Mouse (Mus musculus): ENCODE data around the gene Smarcad1. TPM values are rescaled to one million over a fixed set of nuclear protein-coding genes. Genes with fewer than 3 reads are reported as not detected.

Smarcad1 gene
- total RNA-seq, 2 experiments from 2014 or later = 52.0 to 58.1 TPM

DNA sequence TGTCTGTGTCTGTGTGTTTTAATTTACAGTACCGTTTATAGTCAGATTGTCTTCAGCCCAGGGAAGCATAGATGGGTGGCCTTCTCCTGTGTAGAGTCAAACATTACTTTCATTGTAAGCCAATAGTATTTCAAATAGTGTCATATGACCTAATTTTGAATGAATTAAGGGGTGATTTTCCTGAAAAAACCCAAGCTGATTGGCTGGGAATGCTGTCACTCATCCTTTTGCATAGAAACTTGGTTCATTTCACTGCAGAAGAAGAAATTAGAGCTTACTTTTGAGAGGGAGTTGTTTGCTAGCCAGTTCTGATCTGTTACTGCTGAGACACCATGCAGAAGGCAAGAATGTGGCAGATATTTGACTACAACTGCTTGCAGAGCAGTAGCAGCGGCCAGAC is 32.8 kb downstream of the Smarcad1 start:
- no peak for DNase-seq (ENCODE audit: low spot score in 2 of 2)

DNA sequence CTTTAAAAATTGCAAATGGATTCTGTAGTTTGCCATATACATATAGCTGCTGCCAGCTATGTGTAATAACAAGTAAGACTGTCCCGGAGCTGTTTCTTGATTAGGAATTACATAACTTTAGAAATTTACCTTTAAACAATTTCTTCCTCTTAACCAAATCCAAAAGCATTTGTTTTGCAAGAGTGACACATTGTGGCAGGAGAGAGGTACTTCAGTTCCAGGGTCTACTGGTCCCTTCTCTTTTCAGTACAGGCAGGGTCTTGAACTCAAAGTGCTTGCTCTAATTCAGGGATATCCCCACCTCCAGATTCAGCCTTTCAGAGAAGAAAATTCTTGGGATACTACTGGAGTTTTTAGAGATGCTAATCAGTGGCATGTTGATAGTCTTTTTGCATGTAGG is 36.8 kb downstream of the Smarcad1 start:
- no peak for DNase-seq (ENCODE audit: low spot score in 2 of 2)

DNA sequence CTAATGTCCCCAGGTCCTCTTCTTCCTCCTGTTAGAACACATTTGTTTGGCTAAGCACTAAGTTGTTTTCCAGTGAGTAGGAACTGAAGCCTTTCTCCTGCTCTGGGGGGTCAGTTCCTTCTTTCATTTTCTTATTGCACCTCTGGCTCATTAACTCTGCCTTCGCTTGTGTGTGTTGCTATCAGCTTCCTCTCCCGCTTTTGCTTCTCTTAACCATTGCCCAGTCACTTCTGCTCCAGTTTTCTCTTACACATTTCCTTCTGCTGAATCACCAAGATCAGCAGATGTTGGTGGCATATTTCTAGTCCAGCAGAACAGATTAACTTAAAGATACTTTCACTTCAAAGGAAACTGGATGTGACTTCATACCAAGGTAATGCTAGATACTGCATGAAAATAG is 72.5 kb downstream of the Smarcad1 start:
- no peak for DNase-seq (ENCODE audit: low spot score in 2 of 2)

DNA sequence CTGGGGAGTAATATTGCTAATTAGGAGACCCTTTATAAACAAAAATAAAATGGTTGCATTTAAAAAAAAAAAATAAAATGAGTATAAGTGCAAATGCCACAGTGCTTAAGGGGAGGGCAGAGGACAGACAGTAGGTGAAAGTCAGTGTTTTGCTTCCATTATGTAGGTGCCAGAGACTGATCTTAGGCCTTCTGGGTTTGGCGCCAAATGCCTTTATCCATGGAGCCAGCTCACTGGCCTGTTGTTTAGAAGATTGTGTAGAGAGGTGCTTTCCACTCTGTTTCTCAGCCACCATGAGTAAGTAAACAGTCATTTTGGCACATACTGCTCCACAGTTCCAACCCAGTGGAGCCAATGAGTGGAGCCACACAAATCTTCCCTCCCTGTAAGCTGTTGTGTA is 75.2 kb downstream of the Smarcad1 start:
- DNase-seq (ENCODE audit: low spot score in 2 of 2) = no peak

DNA sequence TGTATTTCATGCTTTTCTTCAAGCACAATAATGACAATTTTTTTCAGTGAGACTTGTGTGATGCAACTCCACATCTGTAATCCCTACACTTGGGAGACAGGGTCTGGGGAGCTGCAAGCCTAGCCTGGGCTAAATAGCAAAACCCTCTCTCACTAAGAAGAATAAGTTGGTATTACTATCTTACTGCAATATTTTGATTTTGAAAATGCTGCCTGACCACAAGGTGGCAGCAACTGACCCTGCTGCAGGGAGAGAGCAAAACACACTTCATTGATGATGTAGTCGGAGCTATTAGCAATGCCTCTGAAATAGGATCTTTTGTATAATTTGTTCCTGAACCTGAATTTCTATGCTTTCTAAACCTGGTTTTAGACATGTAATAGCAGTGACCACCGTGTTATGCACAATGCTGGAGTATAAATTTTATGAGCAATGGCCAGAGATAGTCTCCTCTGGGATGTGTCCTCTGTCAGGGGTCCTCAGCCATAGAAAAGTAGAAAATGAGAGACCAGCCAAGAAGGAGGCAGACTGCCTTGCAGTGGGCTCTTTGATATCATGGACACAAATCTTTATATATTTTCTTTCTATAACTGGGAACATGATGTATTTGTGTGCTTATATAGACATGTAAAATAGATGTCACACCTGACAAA is 83.8 kb downstream of the Smarcad1 start:
- DNase-seq (ENCODE audit: low spot score in 2 of 2) = no peak

DNA sequence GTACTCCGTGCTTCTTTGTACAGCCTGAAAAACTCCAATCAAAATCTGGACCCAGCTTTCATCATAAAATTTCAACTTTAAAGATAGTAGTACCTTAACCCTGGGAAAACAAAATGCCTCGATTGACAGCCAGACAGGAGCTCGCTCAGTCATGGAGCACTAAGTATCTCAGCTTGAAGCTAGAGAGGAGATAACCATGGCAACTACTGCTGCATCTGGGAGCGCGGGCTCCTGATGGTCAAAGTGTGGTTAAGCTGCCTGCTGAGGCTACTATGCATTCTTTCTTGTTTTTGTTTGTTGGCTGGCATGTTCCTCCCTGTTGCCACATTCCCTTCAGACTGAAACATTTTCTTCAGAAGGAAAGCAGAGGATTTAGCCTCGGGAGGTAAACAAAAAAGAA is 90.0 kb downstream of the Smarcad1 start:
- DNase-seq (ENCODE audit: low spot score in 2 of 2) = no peak

DNA sequence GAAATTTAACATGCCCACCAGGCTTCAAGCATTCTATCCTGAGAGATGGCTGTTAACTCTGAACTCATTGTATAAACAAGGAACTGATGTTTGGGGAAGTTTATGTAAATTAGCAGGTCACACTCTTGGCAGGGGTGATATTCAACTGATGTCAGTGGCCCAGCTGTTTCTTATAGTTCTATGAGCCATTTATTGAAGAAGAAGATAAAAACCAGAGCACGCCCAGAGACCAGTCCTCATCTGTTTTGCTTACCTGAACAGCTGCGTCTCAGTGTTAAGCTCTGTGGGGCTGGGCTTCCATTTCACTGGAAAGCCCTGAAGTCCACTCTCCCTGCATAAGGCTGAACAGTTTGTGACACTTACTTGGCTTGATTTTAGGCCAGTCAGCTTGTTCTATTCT is 95.4 kb downstream of the Smarcad1 start:
- no peak for DNase-seq (ENCODE audit: low spot score in 2 of 2)

DNA sequence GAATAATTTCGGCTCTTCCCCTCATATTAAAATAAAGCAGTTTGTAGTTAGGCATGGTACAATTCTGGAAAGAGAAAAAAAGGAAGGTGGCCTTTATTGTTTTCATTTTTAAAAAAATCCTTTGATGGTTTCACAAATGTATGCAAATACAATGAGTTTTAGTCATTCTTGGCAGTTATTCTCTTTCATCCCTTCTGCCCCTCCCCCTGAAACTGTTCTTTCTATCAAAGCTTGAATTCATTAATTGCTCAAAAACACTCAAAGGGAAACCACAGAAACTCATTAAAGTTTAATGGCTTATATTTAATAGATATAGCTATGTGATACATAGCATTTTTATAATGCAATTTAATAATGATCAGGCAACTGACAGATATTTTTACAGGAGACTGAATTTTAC is 95.9 kb downstream of the Smarcad1 start:
- DNase-seq (ENCODE audit: low spot score in 2 of 2) = no peak

DNA sequence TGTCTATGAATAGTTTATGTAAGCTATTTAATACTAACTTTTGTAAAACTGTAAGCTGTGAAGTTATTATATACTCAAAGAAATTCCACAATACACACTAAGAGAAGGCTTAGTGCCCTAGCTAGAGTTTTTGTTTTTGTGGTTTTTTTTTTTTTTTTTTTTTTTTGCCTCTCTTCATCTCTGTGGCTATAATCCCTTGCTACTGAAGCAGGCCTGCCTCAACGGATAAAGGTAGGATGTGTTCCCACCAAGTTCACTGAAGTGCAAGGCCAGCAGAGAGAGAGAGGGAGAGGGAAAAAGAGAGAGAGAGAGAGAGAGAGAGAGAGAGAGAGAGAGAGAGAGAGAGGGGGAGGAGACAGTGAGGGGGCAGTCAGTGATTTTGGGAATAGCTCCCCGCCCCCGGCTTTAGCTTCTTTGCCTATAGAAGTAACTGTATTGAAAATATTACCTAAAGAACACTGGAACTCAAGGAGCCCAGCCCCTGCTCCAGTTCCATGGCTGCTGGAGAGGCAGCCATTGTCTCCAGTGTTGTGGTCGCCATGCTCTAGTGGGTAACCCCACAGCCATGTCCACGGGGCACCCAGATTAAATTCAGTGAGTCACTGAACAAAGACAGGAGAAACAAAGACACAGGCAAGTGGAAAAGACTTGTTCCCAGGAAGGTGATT is 97.8 kb downstream of the Smarcad1 start:
- DNase-seq (ENCODE audit: low spot score in 2 of 2) = no peak

DNA sequence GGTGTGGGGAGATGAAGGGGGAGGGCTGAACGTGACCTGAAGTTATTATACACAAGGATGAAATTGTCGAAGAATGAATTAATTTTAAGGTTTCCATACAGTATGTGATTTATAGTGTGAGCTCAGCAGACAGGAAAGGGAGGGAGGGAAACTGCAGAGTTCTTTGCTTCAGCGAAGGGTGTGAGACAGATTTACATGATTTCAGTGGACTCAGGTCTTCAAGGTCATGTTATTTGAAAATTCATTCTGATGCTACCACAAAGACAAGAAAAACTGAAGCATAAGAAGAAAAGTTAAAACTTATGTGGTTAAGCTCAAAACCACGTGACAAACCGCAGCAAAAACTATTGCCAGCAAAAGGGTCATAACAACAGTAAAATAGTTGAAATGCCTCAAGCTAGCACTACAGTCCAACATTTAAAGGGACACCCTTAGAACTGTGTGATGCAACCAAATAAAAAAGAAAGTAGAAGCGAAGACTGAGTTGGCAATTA is 98.4 kb downstream of the Smarcad1 start:
- DNase-seq (ENCODE audit: low spot score in 2 of 2) = no peak

DNA sequence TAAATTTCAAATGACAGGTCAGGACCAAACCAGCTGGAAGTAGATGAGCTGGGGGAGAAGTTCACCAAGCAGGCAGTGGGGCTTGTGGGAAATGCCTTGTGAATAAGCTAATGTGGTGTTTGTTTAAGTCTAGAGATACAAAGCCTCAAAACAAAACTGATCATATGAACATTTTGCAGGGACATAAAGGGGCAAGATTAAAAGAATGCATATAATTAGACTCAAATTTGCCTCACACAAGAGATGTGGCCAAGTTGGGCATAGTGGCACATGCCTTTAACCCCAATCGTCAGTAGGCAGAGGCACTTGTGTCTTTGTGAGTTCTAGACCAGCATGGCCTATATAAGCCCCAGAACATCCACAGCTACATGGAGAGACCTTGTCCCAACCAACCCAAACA is 99.9 kb downstream of the Smarcad1 start:
- no peak for DNase-seq (ENCODE audit: low spot score in 2 of 2)

DNA sequence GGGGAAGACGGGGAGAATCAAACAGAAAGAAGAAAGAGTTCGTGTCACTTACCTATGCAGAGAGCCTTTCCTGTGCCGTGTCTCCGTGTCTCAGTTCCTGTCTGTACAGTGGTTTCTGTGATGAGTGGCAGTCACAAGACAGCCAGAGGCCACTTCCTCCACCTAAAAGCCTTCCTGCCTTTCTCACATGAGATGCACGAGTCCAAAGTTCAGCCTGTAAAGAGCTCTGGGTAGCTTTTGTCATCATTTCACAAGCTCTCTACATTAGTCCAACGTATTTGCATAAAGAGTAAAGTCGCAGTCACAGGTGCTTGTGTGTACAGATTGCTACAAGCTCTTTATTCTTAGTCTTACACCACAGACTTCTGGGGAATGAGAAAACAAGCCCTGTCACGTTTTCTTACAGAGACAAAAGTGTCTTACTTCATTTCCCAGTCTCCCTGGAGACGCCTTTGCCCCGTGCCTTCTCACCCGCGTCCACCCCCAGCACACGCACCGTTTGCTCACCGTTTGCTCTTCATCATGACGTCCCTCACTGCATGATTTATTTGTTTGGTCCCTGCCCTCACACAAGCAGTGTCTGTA is 102.3 kb downstream of the Smarcad1 start, which contains the start of gene Hpgds:
Gene Hpgds, minus strand, starts transcription at position 288 of the 585 bp plus-strand sequence.
- DNase-seq (ENCODE audit: low spot score in 2 of 2) = no peak

DNA sequence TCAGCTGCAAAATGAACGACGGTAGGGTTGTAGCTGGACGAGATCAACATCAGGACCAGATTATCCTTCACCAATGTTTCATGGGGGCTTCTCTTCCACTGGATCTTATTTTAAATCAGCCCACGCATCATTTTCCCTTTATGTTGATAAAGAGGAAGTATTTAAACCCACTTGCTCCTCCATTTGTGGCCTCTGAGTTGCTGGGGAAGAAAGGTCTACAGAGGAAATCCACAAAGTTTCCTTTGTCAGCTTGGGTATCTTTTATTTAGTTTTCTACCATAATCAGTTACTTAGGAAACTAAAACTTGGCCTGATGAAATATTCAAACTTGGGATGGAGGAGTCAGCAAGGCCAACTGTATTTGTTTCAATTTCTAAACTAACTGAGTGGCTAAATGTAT is 104.0 kb downstream of the Smarcad1 start:
- no peak for DNase-seq (ENCODE audit: low spot score in 2 of 2)

DNA sequence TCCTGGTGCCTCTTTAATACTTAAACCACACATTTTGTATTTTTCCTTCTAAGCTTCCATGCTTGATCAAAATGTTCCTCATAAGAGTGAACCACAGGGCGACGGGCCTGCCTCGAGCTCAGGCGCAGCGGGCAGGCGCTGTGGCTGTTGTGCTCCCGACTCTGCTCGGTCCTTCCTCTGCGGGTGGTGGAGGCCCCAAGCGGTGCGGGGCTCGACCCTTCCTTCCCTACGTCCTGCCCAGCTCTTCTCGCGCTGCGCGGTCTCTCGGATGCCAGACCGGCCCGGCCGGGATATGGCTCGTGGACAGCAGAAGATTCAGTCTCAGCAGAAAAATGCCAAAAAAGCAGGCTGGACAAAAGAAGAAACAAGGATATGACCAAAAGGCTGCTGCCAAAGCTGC is 108.3 kb downstream of the Smarcad1 start:
- DNase-seq (ENCODE audit: low spot score in 2 of 2) = no peak

DNA sequence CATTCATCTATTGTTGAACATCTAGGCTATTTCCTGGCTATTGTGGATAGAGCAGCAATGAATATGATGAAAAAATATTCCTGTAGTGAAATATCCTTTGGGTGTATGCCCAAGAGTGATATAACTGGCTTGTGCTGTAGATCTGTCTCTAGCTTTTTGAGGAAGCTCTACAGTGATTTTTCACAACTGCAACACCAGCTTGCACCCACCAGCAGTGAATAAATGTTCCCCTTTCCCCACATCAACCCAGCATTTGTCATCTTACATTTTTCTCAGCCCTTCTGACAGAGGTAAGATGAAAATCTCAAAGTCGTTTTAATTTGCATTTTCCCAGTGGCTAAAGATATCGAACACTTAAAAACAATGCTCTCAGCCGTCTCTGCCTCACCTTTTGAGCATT is 111.2 kb downstream of the Smarcad1 start:
- DNase-seq (ENCODE audit: low spot score in 2 of 2) = no peak

DNA sequence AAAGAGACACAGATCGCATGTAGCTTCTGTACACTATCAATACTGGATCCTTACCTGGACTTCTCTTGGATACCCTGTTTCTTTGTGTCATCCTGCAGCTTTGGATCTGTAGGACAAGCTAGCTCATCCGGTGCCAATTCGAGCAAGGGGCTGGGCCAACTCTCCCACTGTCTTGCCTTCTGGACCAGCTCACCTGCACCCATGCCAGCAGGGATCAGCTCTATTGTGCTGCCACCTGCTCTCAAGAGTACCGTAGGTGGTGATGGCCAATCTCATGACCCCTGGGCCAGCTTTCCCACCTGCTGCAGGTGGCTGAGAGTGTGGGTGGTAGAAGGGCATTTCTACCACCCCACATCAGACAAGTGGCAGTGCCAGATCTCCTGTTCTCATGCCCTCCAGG is 114.7 kb downstream of the Smarcad1 start:
- no peak for DNase-seq (ENCODE audit: low spot score in 2 of 2)

DNA sequence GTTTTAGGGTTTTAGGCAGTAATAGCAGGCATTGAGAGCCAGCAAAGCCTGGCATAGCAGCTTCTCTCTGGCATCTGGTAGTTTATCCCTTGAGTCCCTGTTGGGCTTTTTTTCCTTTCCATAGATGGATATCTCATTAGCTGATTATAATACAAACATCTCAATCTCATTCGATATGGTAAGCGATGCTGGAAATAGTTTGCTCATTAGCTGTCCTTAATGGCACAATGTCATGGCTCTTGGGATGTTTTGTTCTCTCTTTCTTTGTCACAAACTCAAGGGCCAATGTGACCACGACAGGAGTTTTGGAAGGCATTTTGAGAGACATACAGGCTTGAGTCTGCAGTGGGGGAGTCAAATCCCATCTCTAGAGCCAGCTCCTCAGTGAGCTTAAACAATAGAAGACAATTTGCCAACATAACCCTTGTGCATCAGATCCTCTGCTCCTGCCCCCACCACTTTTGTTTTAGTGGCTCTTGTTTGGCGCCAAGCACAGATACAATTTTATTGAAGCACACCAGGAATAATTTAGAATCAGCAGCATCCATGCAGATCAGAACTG is 117.1 kb downstream of the Smarcad1 start:
- no peak for DNase-seq (ENCODE audit: low spot score in 2 of 2)

DNA sequence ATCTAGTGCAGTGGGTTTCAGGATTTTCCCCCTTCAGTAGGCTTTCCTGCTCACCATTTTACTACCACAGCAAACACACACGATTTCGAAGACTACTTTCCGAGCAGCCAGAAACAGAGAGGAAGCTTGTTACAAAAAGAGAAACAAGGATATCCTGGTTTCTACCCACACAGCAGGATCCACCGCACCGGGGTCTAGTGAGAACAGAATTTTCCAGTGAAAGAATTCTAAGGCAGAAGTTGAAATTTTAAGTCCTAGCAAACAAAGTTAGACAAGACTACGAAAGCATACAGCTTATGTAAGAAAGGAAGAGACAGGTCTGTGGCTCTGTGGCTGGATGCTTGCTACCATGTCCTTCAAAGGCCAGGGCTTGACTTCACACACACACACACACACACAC is 121.8 kb downstream of the Smarcad1 start:
- DNase-seq (ENCODE audit: low spot score in 2 of 2) = no peak

DNA sequence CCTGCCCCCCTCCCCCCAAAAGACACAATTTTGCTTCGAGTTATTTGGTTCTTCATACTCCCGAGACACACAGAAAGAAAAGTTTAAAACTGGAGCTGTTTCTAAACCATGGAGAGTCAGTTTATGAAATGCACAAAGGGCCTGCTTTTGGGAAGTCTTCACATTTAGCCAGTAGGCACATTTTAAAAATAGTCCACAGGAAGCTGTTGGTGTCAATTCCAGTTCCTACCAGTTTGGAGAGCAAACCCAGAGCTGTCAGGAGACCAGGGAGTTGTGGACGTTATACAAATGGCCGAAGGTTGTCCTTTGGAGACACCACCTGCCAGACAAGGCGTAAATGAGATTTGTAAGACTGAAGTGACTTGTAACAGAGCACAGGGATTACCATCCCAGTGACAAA is 122.6 kb downstream of the Smarcad1 start:
- no peak for DNase-seq (ENCODE audit: low spot score in 2 of 2)
